Mouse (Mus musculus): ENCODE measurements at regions not wholly inside any gene's neighbourhood (a gene's known extent, or its start where the extent isn't known, plus 50 kb on each side); places are given as distances from the start of the nearest gene placed in this dataset.

GRCm38 (mm10) chr7:73637101-73637809, 95.6 kb upstream of the Chd2 start:
- no peak for DNase-seq (ENCODE audit: low spot score)

GRCm38 (mm10) chr7:73635422-73635821, 93.8 kb upstream of the Chd2 start:
- DNase-seq (ENCODE audit: low spot score): no peak

GRCm38 (mm10) chr7:73630790-73631189, 89.2 kb upstream of the Chd2 start:
- DNase-seq (ENCODE audit: low spot score): no peak

- no peak for DNase-seq (ENCODE audit: low spot score)
Observed at GRCm38 (mm10) chr7:73629182-73629581, 87.6 kb upstream of the Chd2 start.

GRCm38 (mm10) chr7:73628071-73628470, 86.4 kb upstream of the Chd2 start:
- DNase-seq (ENCODE audit: low spot score): no peak

GRCm38 (mm10) chr7:73626291-73626690, 84.7 kb upstream of the Chd2 start:
- no peak for DNase-seq (ENCODE audit: low spot score)

- DNase-seq (ENCODE audit: low spot score): no peak
Observed at GRCm38 (mm10) chr7:73625651-73626050, 84.0 kb upstream of the Chd2 start.

GRCm38 (mm10) chr7:73624992-73625391, 83.4 kb upstream of the Chd2 start:
- DNase-seq (ENCODE audit: low spot score): no peak

GRCm38 (mm10) chr7:73624093-73624600, 82.5 kb upstream of the Chd2 start:
- DNase-seq (ENCODE audit: low spot score): no peak

- no peak for DNase-seq (ENCODE audit: low spot score)
Observed at GRCm38 (mm10) chr7:73622468-73622867, 80.8 kb upstream of the Chd2 start.

GRCm38 (mm10) chr7:73620341-73620740, 78.7 kb upstream of the Chd2 start:
- DNase-seq (ENCODE audit: low spot score): no peak

- DNase-seq (ENCODE audit: low spot score): no peak
Observed at GRCm38 (mm10) chr7:73618758-73619416, 77.3 kb upstream of the Chd2 start.

- peak; percentile 99 for DNase-seq (ENCODE audit: low spot score)
Observed at GRCm38 (mm10) chr7:73617910-73618757, 76.5 kb upstream of the Chd2 start.

GRCm38 (mm10) chr7:73616971-73617906, 75.6 kb upstream of the Chd2 start:
- DNase-seq (ENCODE audit: low spot score): no peak

GRCm38 (mm10) chr7:73616015-73616414, 74.4 kb upstream of the Chd2 start:
- no peak for DNase-seq (ENCODE audit: low spot score)

GRCm38 (mm10) chr7:73614840-73615555, 73.4 kb upstream of the Chd2 start:
- DNase-seq (ENCODE audit: low spot score): no peak

- no peak for DNase-seq (ENCODE audit: low spot score)
Observed at GRCm38 (mm10) chr7:73614341-73614740, 72.7 kb upstream of the Chd2 start.

GRCm38 (mm10) chr7:73612752-73613092, 71.1 kb upstream of the Chd2 start:
- no peak for DNase-seq (ENCODE audit: low spot score)

- no peak for DNase-seq (ENCODE audit: low spot score)
Observed at GRCm38 (mm10) chr7:73611866-73612751, 70.5 kb upstream of the Chd2 start.

GRCm38 (mm10) chr7:73608804-73609275, 67.2 kb upstream of the Chd2 start:
- DNase-seq (ENCODE audit: low spot score): no peak
